Mouse (Mus musculus): ENCODE results near the gene Nlrp3.

DNA sequence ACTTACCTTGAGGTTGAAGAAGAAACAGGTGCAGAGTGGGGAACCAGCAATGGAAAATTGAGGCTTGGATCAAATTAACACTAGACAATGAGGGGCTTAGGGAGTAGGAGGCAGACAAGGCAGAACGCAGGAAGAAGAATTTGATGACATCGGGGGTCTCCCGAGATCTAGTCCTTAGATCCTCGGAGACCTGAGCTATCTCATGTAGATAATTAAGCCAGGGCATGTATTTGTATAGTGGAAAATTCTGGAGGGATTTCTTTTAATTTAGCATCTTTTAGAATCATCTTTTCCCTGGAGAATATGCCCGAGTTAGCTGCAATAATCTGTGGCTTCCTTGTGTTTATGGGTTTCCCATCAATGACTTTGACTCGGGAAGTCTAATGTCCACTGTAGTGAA lies 51.8 kb downstream of the Nlrp3 start, which contains the start of gene Olfr223:
- TF ChIP-seq CTCF (IDR thresholded peaks at IDR 0.05; ENCODE audit: low read depth) (no peak), EP300 (optimal IDR thresholded peaks at IDR 0.05) (no peak)
